Mouse (Mus musculus): ENCODE results near the gene Tenm2.

Tenm2 gene

DNA sequence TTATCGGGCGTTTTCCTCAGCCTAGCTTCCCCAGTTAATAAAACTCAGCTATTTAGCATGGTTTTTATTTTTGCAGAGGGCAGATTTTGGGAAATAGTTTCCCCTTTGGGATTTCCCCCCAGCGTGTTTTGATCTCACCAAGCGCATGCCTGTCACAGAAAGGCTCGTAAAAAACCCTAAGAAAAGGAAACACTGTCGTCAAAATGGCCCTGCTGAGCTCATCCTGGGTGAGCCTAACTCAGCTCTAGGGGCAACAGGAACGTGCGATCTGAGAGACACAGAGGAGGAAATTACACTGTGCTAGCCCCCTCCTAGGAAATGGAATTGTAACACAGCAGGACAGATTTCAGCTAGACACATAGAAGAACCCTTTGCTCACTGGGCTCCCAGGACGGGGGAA, 1204.0 kb downstream of the Tenm2 start:
- DNase-seq: no peak

DNA sequence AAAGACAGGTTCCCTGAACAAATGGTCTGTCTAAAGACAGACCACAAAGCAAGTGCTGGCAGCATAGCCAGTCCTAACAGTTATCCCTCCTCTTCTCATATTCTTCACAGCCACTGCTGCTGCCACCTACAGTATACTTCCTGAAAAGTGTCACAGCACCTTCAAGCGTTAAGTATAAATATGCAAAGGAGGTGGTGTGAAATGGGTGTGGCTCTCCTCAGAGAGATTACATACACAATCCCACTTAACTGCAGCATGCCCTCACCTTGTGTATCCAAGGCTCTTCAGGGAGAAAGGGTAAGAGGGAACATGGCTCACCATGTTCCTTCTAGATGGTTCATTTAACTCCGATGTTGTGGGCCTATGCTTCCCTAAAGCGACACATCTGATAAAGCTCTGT, 1215.8 kb downstream of the Tenm2 start:
- no peak for DNase-seq

DNA sequence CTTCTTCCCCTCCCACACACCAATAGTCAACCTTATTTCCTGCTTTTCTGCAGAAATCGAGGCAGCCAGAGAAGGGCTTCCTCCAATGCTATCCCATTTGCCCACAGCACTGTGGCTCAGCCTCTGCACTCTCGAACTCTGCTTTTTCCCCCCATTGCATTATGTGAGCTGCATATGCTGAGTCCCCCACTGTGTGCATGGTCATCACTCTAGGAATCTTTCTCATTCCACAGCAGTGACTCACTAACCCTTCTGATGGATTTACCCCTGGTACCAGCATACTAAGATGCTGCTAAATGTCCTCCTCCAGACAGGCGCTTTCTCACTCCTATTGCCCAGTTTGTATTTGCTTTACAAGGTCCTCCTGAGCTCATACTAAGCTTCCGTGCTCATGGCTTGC, 1222.6 kb downstream of the Tenm2 start:
- no peak for DNase-seq

DNA sequence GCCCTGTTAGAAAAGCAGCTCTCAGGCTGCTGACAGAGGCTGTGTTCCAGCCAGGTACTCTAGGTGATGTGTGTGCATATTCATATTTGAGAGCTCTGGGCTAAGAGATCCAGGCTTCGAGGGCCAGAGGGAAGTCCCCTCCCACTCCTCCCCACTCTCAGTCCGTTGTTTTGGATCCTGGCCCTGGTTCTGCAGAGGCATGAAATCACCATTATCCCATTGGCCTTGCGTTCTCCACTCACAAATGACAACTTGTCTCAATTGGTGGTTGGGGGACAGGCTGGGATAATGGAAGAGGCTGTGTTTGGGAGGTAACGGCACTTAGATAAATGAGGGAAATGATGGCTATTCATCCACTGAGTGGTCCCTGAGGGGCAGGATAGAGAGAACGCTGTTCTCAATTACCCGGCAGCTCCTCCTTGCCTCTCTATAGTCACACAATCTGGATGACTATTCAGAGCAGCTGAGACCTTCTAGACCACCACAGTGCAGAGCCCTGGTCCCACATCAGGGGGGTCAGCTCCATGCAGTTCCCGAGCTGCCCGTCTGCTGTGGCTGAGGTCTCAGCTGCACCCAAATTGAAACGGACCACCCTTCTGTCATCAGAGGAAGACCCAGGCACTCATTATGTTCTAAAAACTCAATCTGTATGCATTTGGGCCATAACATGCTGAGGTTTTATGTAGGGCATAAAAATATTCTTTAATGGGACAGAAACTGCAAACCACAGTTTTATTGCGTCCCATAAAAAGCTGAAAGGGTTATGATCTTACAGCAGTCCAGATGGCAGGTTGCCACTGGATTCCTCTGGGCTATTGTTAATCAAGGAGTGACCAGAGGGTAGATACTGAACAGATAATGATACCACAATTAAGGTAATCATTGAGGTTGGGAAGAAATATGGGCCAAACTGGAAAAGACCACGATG, 1226.2 kb downstream of the Tenm2 start:
- DNase-seq: no peak

DNA sequence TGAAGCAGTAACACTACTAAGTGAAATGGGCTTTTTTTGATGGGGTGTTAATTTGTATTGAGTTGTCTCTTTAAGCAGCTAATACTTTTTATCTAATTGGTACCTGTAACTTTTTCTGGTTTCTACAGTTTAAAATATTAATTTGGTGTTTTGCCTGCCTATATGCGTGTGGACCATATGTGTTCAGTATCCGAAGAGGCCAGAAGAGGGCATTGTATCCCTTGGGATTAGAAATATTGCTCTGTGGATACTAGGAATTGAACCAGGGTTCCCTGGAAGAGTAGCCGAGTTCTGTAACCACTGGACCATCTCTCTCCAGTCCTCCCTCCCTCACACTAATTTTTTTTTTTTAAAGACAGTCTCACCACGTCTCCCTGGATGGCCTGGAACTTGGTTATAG, 1232.9 kb downstream of the Tenm2 start:
- DNase-seq: no peak

DNA sequence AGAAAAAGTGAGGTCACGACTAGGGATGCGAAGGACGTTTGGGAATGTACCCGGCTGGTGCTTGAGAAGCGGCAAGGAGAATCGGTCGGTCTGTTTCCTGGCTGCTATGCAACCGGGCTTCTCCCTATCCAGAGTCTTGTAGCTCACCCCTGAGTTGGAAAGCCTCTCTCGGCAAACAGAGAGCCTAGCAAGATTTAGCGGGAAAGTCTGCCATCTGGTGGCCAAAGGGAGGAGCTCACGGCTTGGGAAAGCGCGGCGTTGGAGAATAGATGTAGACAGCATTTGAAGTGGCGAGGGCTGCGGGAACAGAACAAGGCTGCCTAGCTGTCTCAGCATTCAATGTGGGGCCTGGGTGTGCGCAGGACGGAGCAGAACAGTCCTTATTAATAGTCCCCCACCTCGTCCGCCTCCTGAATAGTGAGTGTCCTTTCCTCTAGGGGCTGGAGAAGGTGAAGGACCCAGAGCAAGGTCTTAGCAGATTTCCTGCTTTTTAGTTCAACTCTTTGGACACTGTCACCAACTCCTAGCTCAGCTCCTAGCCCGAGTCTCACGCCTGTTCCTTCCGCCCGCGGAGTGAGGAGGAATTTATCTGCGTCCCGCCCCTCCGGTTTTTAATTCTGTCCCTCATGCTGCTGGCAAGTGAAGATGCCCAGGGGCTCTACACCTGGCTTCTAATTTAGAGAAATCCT, 1234.3 kb downstream of the Tenm2 start:
- DNase-seq: peak; percentile 90

DNA sequence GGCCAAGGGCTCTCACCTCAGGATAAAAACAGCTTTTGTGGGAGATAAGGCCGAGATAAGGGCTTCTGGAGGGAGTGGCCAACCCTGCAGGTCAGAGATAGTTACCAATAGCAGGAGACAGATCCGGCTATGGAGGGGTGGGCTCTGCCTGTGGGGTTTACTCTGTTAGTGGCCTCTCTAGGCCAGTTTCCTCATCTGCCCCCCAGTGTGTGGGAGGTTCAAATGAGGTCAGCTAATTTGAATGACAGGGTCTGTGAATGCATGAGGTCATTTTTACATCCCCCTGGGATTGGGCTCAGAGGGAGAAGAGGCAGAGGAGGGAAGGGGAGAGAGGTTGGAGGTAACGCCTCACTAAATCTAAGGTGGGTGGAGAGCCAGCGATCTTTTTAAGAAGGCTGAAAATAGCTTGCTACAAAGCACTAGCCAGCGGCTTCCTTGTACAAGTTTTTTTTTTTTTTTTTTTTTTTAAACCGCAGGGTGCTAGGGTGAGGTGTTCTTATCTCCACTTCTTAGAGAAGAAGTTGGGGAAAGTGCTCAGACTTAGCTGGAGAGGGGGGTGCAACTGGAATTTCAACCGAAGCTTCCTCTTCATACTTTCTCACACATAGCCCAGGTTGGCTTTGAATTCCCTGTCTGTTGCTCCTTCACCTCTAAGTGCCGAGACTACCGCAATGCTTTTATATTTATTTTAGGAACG, 1235.0 kb downstream of the Tenm2 start:
- DNase-seq: no peak

DNA sequence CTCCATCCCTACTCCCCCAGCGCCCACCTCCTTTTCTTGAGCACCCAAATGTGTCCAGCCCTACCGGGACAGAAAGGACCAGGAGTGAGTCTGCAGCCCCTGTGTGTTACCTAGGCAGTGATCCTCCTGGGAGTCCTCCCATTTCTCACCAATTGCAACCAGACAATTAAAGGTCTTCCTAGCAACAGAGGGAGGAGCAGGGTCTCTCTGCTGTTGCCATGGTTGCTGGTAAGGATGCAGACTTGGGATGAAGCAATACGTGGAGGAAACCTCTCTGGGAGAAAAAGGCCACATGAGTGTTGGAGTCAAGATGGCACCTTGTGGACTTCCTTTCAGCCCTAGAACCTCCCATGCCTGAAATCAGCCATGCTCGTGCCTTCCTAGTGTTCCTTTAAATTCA, 1235.7 kb downstream of the Tenm2 start:
- no peak for DNase-seq

DNA sequence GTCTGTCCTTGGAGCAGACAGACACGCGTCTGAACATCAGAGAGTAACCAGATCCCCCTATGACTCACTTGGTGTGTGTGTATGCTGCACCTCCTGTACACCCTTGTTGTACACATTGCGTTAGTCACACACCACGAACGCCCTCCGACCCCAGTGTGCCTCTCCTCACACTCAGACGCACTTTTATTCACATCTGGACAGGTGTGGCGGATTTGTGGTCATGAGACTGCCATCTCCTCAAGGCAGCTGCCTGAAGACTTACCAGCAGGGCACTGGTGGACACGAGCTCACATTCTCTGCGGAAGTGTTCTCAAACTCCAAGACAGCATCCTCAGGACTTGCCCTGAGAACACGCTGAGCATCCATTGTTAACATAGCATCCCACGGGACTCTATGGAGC, 1237.7 kb downstream of the Tenm2 start:
- no peak for DNase-seq

DNA sequence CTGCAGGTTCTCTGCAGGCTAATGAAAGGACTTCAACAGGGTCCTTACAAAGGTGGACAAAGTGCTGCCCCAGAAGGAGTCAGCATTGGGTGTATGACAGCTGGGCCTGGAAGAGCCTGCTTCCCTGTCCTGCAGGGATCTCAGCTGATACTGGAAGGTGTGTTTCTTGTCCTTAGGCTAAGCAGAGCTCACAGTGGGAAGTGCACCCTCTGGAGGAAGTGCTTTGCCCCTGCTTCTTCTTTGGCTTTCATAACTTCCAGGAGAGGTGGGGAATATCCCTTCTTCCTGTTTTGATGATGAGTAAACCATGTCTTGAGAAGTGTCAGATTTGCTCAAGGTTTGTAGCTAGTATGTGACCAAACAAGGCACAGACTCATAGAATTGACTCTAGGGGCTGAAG, 1240.5 kb downstream of the Tenm2 start:
- no peak for DNase-seq

DNA sequence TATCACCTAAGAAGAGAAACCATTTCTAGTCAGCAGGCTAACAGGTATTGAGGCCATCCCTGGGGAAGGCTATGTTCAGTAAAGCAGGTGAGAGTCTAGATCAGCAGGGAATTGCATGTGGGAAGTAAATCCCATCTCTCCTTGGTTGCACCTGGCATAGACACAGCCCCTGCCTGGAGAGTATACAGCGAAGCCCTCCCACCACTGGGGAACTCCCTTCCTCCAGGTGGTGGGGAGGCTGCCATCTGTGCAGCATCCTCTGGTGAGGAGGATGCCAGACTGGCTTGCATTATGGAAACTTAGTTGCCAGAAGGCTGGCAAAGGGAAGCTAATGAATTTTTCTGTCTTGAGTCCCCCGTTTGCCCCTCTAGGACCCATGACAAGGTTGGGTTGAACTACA, 1243.9 kb downstream of the Tenm2 start:
- no peak for DNase-seq

DNA sequence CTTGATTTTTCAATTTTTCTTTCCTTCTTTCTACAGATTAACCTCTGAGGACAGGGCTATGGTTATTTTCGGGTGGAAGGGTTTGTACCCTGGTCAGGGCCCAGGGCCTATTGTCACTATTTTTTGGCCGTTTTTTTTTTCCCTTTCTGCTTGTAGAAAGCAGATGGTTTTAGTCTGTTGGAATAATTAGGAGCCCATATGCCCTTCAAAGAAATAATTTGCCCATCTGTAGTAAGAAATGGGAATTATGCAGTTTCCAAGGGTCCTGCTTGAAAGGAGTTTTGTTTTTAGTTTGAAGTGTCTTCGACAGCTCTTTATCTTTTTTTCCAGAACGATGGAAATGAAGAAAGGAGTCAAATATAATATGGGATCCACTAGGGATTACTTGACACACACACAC, 1245.8 kb downstream of the Tenm2 start:
- DNase-seq: no peak

DNA sequence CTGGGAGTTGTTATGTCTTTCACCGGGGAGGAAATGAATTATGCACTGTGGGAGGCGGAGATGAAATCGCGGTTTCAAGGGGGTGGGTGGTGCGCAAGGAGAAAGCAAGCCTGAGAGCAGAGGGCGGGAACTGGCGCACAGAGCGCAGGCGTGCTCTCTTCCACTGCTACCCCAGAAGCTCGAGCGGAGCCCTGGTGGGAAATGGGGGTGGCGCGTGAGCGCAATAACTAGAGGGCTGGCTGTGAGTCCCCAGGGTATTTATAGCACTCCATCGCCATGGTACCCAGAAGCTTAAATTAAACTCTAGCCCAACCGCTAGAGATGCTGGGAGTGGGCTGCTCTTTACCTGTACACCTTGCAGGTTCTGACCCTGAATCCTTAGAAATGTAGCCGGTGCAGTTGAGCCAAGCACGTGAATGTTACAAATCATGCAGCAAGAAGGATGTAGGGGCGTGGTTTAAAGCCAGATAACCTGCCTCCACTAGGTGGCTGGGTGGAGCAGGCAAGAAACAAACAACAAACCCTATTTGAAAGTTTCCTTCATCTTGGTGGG, 1249.8 kb downstream of the Tenm2 start:
- DNase-seq: peak; percentile 54

DNA sequence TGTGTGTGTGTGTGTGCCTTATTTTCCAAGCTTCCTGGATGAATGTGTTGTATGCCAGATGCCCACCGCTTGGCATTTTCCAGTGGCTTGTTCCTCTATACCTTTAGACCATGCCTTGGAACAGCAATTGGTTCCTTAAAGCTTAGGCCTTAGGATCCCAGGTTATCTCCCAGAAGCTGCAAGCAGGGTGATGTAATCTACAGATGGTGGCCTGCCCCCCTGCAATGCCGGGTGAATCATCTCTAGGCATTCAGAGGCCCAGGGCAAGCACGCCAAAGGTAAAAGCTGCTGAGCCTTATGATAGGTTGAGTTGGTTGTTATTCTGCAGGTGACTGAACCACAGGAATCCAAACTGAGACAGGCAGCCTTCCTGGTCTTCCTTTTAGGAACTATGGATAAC, 1253.0 kb downstream of the Tenm2 start:
- DNase-seq: no peak

DNA sequence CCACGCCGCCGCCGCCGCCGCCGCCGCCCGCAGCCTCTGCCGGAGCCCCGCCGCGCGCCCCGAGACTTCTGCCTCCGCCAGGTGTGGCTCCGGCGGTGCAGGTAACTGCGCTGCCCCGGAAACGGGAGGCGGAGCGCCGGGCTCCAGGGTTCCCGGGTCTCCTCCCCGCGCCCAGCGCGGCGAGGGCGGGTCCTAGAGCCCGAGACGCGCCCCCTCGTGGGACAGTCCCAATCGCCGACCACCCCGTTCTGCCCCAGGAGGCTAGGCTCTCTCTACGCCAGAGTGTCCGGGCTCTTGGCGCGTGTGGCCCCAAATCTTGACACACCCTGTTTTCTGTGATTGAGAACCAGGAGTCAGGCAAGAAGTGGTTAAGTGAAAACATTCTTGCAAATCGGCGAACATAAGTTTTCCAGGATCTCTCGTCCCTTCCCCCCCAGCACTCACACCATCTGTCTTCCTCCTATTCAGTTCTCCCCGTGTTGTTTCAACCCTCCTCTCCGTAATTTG, 1255.3 kb downstream of the Tenm2 start, which contains the start of gene Wwc1:
TSS of gene Wwc1 (minus strand) at position 117 of the 507 bp plus-strand sequence.
- DNase-seq: peak; percentile 68

DNA sequence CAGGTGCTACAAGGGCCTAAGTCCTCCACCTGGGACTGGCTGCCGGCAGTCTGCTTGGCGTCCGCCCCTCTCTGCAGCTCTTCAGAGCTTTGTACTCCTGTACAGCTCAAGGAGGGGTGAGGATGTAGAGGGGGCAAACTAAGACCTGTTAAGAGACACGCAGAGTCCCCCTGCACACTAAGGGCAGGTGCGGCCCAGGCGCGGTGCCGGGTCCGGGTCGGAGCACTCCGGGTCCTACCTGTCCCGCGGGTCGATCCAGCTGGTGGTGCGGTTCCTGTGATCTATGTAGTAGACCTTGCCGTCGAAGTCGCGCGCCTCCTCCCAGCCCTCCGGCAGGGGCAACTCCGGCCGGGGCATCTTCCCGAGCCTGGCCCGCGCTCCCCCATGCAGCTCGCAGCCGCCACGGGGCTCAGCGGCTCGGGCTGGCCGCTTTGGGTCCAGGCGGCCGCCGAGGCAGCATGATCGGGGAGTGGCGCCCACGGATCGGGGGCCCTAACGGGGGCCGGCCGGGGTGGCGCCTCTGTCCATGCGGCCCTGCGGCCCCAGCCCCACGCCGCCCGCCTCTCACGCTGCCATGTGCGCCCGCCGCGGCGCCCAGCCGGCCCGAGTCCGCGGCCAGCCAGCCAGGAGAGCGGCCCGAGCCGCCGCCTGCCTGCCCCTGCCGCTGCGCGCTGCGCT, 1255.9 kb downstream of the Tenm2 start:
- DNase-seq: no peak

DNA sequence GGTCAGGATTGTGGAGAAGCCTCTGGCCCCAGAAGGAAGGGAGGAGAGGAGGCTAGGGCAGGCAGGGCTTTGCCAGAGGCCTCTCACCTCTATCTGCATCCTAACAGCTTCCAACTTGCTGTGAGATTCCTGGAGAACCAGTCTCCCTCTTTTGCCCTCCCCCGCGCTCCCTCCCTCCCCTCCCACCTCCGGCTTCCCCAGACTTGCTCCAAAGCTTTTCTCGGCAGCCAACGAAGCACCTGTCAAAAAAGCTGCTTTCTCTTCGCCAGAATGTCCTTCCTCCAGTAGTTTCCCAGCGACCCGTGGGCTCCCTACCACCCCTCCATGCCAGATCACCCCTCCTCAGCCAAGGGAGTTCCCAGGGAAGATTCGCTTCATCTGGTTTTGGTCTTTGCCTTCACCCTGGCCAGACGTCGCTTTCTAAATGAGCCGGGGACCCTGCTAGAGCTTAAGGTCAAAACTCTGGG, 1256.5 kb downstream of the Tenm2 start:
- DNase-seq: no peak

DNA sequence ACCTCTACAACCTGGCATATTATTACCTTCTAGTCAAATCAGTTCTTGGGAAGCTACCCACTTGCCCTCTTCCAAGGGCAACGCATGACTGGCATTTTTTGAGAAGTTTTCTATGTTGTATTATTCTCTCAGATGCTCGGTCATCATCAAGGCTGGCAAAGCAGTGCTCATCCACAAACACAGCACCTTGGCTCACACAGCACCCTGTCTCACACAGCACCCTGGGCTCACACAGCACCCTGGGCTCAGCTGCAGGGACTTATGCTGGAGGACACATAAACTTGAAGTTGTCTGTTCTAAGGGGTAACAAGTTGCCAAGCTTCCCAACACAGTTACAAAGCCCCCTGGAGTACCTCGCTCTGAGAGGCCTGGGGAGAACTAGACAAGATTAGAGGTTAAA, 1258.0 kb downstream of the Tenm2 start:
- no peak for DNase-seq

DNA sequence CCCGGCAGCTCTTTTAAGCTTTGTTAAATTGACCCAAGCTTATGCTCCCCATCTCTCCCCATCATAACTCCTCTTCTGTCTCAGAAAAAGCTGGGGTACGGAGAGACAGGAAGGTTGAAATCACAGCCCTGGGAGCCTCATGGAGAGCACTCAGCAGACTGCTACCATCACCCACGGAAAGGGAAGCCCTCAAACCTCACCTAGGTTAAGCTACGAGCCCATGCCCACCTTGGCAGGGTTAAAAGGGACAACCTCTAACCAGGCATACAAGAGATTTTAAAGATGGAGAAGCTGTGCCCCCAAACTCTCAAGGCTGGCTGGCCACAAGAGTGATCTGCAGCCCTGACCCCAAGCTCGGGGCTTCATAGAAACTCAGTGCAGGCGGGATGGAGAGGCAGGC, 1258.7 kb downstream of the Tenm2 start:
- DNase-seq: no peak

DNA sequence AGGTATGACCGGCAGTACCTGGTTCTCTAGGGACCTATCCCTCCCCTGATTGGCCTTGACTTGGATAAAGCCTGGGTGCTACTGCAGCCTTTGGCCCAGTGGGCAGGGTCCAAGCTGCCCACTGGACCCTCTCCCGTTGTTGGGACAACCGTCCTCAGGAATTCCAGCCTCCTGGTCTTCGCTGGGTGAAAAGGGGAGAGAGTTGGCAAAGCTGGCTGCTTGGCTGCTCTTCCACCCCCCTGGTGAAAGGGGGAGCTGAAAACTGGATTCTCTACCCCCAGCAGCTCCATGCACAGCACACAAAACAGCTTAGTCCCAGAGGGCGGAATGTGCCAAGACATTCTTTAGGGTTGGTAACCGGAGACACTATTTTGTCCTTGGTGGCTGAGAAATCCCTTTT, 1259.3 kb downstream of the Tenm2 start:
- DNase-seq: no peak

DNA sequence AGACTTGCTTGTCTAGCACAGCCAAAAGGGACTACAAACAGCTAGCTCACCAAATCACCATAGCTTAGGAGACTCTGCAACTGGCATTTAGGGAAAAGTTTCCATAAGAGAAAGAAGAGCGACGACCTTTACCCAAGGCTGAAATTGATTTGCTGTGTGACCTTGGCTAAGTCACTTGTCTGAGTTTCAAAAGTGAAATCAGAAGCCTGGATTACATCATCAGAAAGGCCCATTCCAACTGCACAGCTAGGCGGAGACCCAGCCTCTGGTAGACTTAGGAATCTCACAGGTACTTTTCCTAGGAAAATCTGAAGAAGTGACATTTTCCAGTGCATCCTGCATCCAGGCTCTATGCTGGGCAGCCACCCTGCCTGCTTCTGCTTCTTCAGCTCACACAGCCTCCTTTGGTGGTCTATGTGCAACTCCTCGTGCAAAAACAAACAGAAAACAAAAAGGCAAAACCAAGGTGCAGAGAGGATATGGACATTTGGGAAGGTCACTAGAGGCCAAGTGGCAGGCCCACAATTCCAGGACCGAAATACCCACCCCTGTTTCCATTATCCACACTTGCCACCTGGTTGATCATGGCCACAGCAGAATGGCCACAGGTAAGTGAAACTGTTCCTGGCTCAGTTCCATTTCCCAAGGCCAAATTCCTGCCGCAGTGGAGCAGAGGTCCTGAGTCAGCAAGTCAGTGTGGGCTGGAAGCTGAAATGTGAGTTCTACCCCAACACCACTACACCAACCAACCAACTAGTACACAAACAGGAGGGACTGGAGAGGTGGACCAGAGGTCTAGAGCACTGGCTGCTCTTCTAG, 1260.9 kb downstream of the Tenm2 start:
- no peak for DNase-seq

DNA sequence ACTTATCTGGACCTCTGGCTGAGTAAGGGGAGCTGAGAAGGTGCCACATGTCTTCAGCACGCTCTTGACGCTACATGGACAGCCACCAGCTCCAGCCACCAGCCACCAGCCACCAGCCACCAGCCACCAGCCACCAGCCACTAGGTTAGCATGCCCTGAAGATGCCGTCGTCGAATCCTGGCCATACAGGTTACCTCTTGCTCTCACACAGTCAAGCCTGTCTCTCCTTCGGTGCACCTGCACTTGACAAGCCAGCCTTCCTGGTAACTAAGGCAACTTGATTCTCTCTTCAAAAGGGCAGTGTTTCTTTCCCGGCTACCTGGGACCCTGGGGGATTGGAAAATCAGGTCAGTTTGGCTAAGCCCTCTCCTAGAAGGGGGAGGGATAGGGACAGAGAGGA, 1262.6 kb downstream of the Tenm2 start:
- no peak for DNase-seq

Data from lung, postnatal 10 days (tissue).